Mouse (Mus musculus): Measurements from ENCODE around the gene Tgfbi.

- TF ChIP-seq CTCF (IDR thresholded peaks at IDR 0.05; ENCODE audit: borderline replicate concordance, insufficient read depth, low read length) (peak; percentile 31; the same call in 1 of the 2 replicates), POLR2A (IDR thresholded peaks at IDR 0.05; ENCODE audit: low read depth, low read length) (no peak)
Observed at GRCm38 (mm10) chr13:56641746-56642145, 32.4 kb downstream of the Tgfbi start.
